Mouse (Mus musculus) heart, postnatal 0 days (tissue): ENCODE results near the gene Gpr180.

ENCODE experiments used
- CTCF ChIP-seq: IDR thresholded peaks from 2 replicates; pipeline ENCODE4 v1.5.1; 2016; ENCODE audit warnings: antibody characterized with exemption, control low read depth, low read depth
- EP300 ChIP-seq: IDR thresholded peaks from 2 replicates; pipeline ENCODE4 v1.6.1; 2016; ENCODE audit warnings: antibody characterized with exemption, low read depth

- TF ChIP-seq CTCF (no peak), EP300 (no peak)
Measured at GRCm38 (mm10) chr14:118150656-118151551, 13.9 kb downstream of the Gpr180 start.
